Mouse (Mus musculus): Measurements from ENCODE around the gene Nt5c. TPM values are rescaled to one million over a fixed set of nuclear protein-coding genes. Genes with fewer than 3 reads are reported as not detected.
A peak's percentile ranks its signal among the peaks of the same experiment; 100 is the strongest.

Nt5c gene
- polyA plus RNA-seq, 1 experiment from 2014 or later: 32.0 TPM

GRCm38 (mm10) chr11:115492387-115492786 is 725 bp upstream of the Nt5c start:
- Histone ChIP-seq H3K4me2 (ENCODE audit: low read depth, low read length) (peak overlapping the region; percentile 99), H3K27me3 (ENCODE audit: control insufficient read depth, insufficient read depth, low read depth, low read length) (no peaks in the 10 kb centered on the region), H3K9me3 (replicated peaks; ENCODE audit: control insufficient read depth, low read length) (no peaks in the 10 kb centered on the region), H3K9ac (ENCODE audit: low read depth, low read length) (peak overlapping the region; percentile 73), H3K36me3 (ENCODE audit: control insufficient read depth, insufficient read depth) (peaks cover 6% of the 10 kb centered on the region; the same call in 1 of the 2 replicates), H3K4me1 (ENCODE audit: control insufficient read depth, low read depth, low read length) (peaks cover 19% of the 10 kb centered on the region), H3K27ac (ENCODE audit: low read length) (peak overlapping the region; percentile 71; the same call in 1 of the 2 replicates), H3K4me3 (ENCODE audit: low read depth, low read length) (peak overlapping the region; percentile 80)
- WGBS (ENCODE audit: insufficient replicate concordance): 25% methylated on average over 6 of the region's 6 CpGs
- no peak for ATAC-seq (ENCODE audit: low read depth)

GRCm38 (mm10) chr11:115490441-115491355 is 964 bp downstream of the Nt5c start:
- Histone ChIP-seq H3K4me3 (ENCODE audit: low read depth, low read length) (peak overlapping the region; percentile 80), H3K4me2 (ENCODE audit: low read depth, low read length) (peak overlapping the region; percentile 99), H3K9ac (ENCODE audit: low read depth, low read length) (peak overlapping the region; percentile 73), H3K36me3 (ENCODE audit: control insufficient read depth, insufficient read depth) (0 out of 2 replicates have a peak, but pooled peaks cover 2% of the 10 kb centered on the region), H3K27me3 (ENCODE audit: control insufficient read depth, insufficient read depth, low read depth, low read length) (no peaks in the 10 kb centered on the region), H3K4me1 (ENCODE audit: control insufficient read depth, low read depth, low read length) (peaks cover 19% of the 10 kb centered on the region), H3K27ac (ENCODE audit: low read length) (no peak overlapping the region), H3K9me3 (replicated peaks; ENCODE audit: control insufficient read depth, low read length) (no peaks in the 10 kb centered on the region)
- WGBS (ENCODE audit: insufficient replicate concordance): 24% methylated on average over 25 of the region's 25 CpGs
- ATAC-seq (ENCODE audit: low read depth): peak; percentile 2; the same call in 1 of the 2 replicates

- Histone ChIP-seq H3K9me3 (replicated peaks; ENCODE audit: control insufficient read depth, low read length) (no peaks in the 10 kb centered on the region), H3K36me3 (ENCODE audit: control insufficient read depth, insufficient read depth) (0 out of 2 replicates have a peak, but pooled peaks cover 2% of the 10 kb centered on the region), H3K27me3 (ENCODE audit: control insufficient read depth, insufficient read depth, low read depth, low read length) (no peaks in the 10 kb centered on the region), H3K4me2 (ENCODE audit: low read depth, low read length) (no peak overlapping the region), H3K4me3 (ENCODE audit: low read depth, low read length) (no peak overlapping the region), H3K27ac (ENCODE audit: low read length) (no peak overlapping the region), H3K9ac (ENCODE audit: low read depth, low read length) (no peak overlapping the region), H3K4me1 (ENCODE audit: control insufficient read depth, low read depth, low read length) (peaks cover 19% of the 10 kb centered on the region)
- WGBS (ENCODE audit: insufficient replicate concordance): 77% methylated on average over 19 of the region's 19 CpGs
- ATAC-seq (ENCODE audit: low read depth): no peak
Measured at GRCm38 (mm10) chr11:115488551-115489104, 3.0 kb downstream of the Nt5c start.

GRCm38 (mm10) chr11:115485155-115485554 is 6.5 kb downstream of the Nt5c start:
- H3K4me1 ChIP-seq (ENCODE audit: control insufficient read depth, low read depth, low read length): no peaks in the 10 kb centered on the region
- no peak for ATAC-seq (ENCODE audit: low read depth)
- no peaks in the 10 kb centered on the region for H3K27me3 ChIP-seq (ENCODE audit: control insufficient read depth, insufficient read depth, low read depth, low read length)
- 0 out of 2 replicates have a peak, but pooled peaks cover 2% of the 10 kb centered on the region for H3K36me3 ChIP-seq (ENCODE audit: control insufficient read depth, insufficient read depth)
- H3K27ac ChIP-seq (ENCODE audit: low read length): no peak overlapping the region
- no peak overlapping the region for H3K4me3 ChIP-seq (ENCODE audit: low read depth, low read length)
- no peak overlapping the region for H3K9ac ChIP-seq (ENCODE audit: low read depth, low read length)
- H3K9me3 ChIP-seq (replicated peaks; ENCODE audit: control insufficient read depth, low read length): no peaks in the 10 kb centered on the region
- 80% methylated on average over 12 of the region's 12 CpGs for WGBS (ENCODE audit: insufficient replicate concordance)
- no peak overlapping the region for H3K4me2 ChIP-seq (ENCODE audit: low read depth, low read length)

- Histone ChIP-seq H3K9ac (ENCODE audit: low read depth, low read length) (no peak overlapping the region), H3K4me1 (ENCODE audit: control insufficient read depth, low read depth, low read length) (no peaks in the 10 kb centered on the region), H3K27ac (ENCODE audit: low read length) (no peak overlapping the region), H3K9me3 (replicated peaks; ENCODE audit: control insufficient read depth, low read length) (no peaks in the 10 kb centered on the region), H3K4me2 (ENCODE audit: low read depth, low read length) (no peak overlapping the region), H3K27me3 (ENCODE audit: control insufficient read depth, insufficient read depth, low read depth, low read length) (no peaks in the 10 kb centered on the region), H3K4me3 (ENCODE audit: low read depth, low read length) (no peak overlapping the region), H3K36me3 (ENCODE audit: control insufficient read depth, insufficient read depth) (no peaks in the 10 kb centered on the region)
- WGBS (ENCODE audit: insufficient replicate concordance): 16% methylated on average over 6 of the region's 6 CpGs
- ATAC-seq (ENCODE audit: low read depth): no peak
Measured at GRCm38 (mm10) chr11:115483726-115484125, 7.9 kb downstream of the Nt5c start.

GRCm38 (mm10) chr11:115483278-115483677 is 8.4 kb downstream of the Nt5c start:
- Histone ChIP-seq H3K36me3 (ENCODE audit: control insufficient read depth, insufficient read depth) (no peaks in the 10 kb centered on the region), H3K27ac (ENCODE audit: low read length) (no peak overlapping the region), H3K4me3 (ENCODE audit: low read depth, low read length) (no peak overlapping the region), H3K9ac (ENCODE audit: low read depth, low read length) (no peak overlapping the region), H3K9me3 (replicated peaks; ENCODE audit: control insufficient read depth, low read length) (no peaks in the 10 kb centered on the region), H3K27me3 (ENCODE audit: control insufficient read depth, insufficient read depth, low read depth, low read length) (no peaks in the 10 kb centered on the region), H3K4me2 (ENCODE audit: low read depth, low read length) (no peak overlapping the region), H3K4me1 (ENCODE audit: control insufficient read depth, low read depth, low read length) (no peaks in the 10 kb centered on the region; the same call in 1 of the 2 replicates)
- ATAC-seq (ENCODE audit: low read depth): no peak
- 68% methylated on average over 11 of the region's 11 CpGs for WGBS (ENCODE audit: insufficient replicate concordance)

- Histone ChIP-seq H3K27ac (ENCODE audit: low read length) (no peak overlapping the region), H3K4me3 (ENCODE audit: low read depth, low read length) (no peak overlapping the region), H3K4me2 (ENCODE audit: low read depth, low read length) (no peak overlapping the region), H3K36me3 (ENCODE audit: control insufficient read depth, insufficient read depth) (no peaks in the 10 kb centered on the region), H3K9me3 (replicated peaks; ENCODE audit: control insufficient read depth, low read length) (no peaks in the 10 kb centered on the region), H3K27me3 (ENCODE audit: control insufficient read depth, insufficient read depth, low read depth, low read length) (no peaks in the 10 kb centered on the region), H3K9ac (ENCODE audit: low read depth, low read length) (no peak overlapping the region), H3K4me1 (ENCODE audit: control insufficient read depth, low read depth, low read length) (peaks cover 4% of the 10 kb centered on the region)
- WGBS (ENCODE audit: insufficient replicate concordance): 64% methylated on average over 6 of the region's 6 CpGs
- ATAC-seq (ENCODE audit: low read depth): no peak
Measured at GRCm38 (mm10) chr11:115481553-115482259, 10.0 kb downstream of the Nt5c start.

GRCm38 (mm10) chr11:115478296-115478938 is 13.2 kb downstream of the Nt5c start:
- no peak for ATAC-seq (ENCODE audit: low read depth)
- H3K4me2 ChIP-seq (ENCODE audit: low read depth, low read length): no peak overlapping the region
- 59% methylated on average over 9 of the region's 9 CpGs for WGBS (ENCODE audit: insufficient replicate concordance)

More at GRCm38 (mm10) chr11:115478296-115478938, 13.2 kb downstream of the Nt5c start:
- no peak overlapping the region for H3K9ac ChIP-seq (ENCODE audit: low read depth, low read length)
- no peaks in the 10 kb centered on the region for H3K36me3 ChIP-seq (ENCODE audit: control insufficient read depth, insufficient read depth)
- no peaks in the 10 kb centered on the region for H3K9me3 ChIP-seq (replicated peaks; ENCODE audit: control insufficient read depth, low read length)
- H3K27me3 ChIP-seq (ENCODE audit: control insufficient read depth, insufficient read depth, low read depth, low read length): no peaks in the 10 kb centered on the region
- no peak overlapping the region for H3K4me3 ChIP-seq (ENCODE audit: low read depth, low read length)
- H3K27ac ChIP-seq (ENCODE audit: low read length): no peak overlapping the region
- peaks cover 29% of the 10 kb centered on the region for H3K4me1 ChIP-seq (ENCODE audit: control insufficient read depth, low read depth, low read length)

Data from liver, embryonic 16.5 days (tissue).